Mouse (Mus musculus): Measurements from ENCODE around the gene BC028528.
"Not testable (repeated sequence)": the region's sequence is repeated elsewhere in the genome, so short reads cannot be mapped to it uniquely, and the experiment has no call there.

DNA sequence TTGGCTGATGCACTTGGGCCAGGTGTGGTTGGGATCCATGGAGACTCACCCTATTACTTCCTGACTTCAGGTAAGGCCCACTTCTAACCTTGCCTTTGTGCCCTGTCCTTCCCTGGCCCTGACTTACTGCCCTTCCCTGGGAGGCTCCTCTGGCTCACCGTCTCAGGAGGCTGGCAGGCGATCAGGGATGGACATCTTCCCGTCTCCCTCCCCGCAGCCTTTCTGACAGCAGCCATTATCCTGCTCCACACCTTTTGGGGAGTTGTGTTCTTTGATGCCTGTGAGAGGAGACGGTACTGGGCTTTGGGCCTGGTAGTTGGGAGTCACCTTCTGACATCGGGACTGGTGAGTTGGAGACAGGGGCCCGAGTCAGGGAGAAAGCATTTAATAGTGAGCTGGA is 3.7 kb upstream of the BC028528 start:
- not testable (repeated sequence) for TF ChIP-seq FLI1 (IDR thresholded peaks at IDR 0.05; ENCODE audit: low read length); GATA1 (IDR thresholded peaks at IDR 0.05; ENCODE audit: borderline replicate concordance, low read length)
